Mouse (Mus musculus) heart, adult 2 months (tissue): Measurements from ENCODE around the gene Runx2. TPM values are rescaled to one million over a fixed set of nuclear protein-coding genes. Genes with fewer than 3 reads are reported as not detected.

Source experiments
- DNase-seq, 2 experiments: peaks; one replicate each; pipeline ENCODE4 v3.0.0; 2021
- H3K27ac ChIP-seq: fragments of 200-600 bp; 2 replicates; pipeline ENCODE4 v1.8.1; 2022
- H3K27me3 ChIP-seq: fragments of 200-500 bp; 2 replicates; pipeline ENCODE4 v1.6.1; 2012; ENCODE audit warnings: mild to moderate bottlenecking, low read length, inconsistent platforms, mixed read lengths; ENCODE audit not compliant: control insufficient read depth, insufficient read depth
- H3K36me3 ChIP-seq: fragments of 200-500 bp; 2 replicates; pipeline ENCODE4 v1.6.1; 2012; ENCODE audit warnings: low read length, inconsistent platforms; ENCODE audit not compliant: control insufficient read depth, insufficient read depth
- H3K4me1 ChIP-seq: fragments of 200-500 bp; 2 replicates; pipeline ENCODE4 v1.6.1; 2011; ENCODE audit warnings: low read length; ENCODE audit not compliant: control insufficient read depth, insufficient read depth
- H3K4me3 ChIP-seq: fragments of 200-600 bp; 2 replicates; pipeline ENCODE4 v1.8.1; 2022
- H3K79me2 ChIP-seq: fragments of 200-500 bp; replicated peaks from 2 replicates; pipeline ENCODE4 v1.6.1; 2012; ENCODE audit warnings: mild to moderate bottlenecking, inconsistent platforms, low read length, moderate library complexity, mixed read lengths; ENCODE audit not compliant: control insufficient read depth, insufficient read depth
- H3K9ac ChIP-seq: fragments of 200-500 bp; 2 replicates; pipeline ENCODE4 v1.6.1; 2012; ENCODE audit warnings: low read depth, mild to moderate bottlenecking, control low read depth, inconsistent platforms, low read length, mixed read lengths
- CTCF ChIP-seq: fragments of 200-600 bp; IDR thresholded peaks from 2 replicates; pipeline ENCODE4 v1.8.1; 2022; ENCODE audit warnings: antibody characterized with exemption, mild to moderate bottlenecking, moderate library complexity
- EP300 ChIP-seq: fragments of 200-500 bp; IDR thresholded peaks from 2 replicates; pipeline ENCODE4 v1.6.1; 2011; ENCODE audit warnings: low read depth, low read length, control low read depth; ENCODE audit not compliant: insufficient read depth
- POLR2A ChIP-seq: fragments of 200-500 bp; IDR thresholded peaks from 2 replicates; pipeline ENCODE4 v1.6.1; 2011; ENCODE audit warnings: mild to moderate bottlenecking, low read depth, low read length, control low read depth; ENCODE audit not compliant: insufficient read depth
- whole genome bisulfite sequencing: fragments of 180-500 bp; shearing (Covaris S2); methylation state at CpG from one replicate; pipeline ENCODE4 v1.1.7; 2018; 5-methylcytosine and 5-hydroxymethylcytosine counted together
- intact Hi-C: fragments of 180-260 bp; cut with DNase I; formaldehyde crosslinking; loops from one replicate; pipeline ENCODE4 v1.15.1; 2025
- polyA plus RNA-seq: library from polyadenylated mRNA; depleted of rRNA; stranded (reverse); fragments of >200 nt; gene quantifications from 2 replicates; pipeline ENCODE4 v1.2.3, GENCODE M21; 2012
- total RNA-seq, 2 experiments: library from RNA; stranded (reverse); gene quantifications; 2 replicates each; pipeline ENCODE4 v1.2.3; 2021

The Runx2 gene
- total and polyA plus RNA-seq, 3 experiments = 0.41 to 0.76 (median 0.57) TPM

DNA sequence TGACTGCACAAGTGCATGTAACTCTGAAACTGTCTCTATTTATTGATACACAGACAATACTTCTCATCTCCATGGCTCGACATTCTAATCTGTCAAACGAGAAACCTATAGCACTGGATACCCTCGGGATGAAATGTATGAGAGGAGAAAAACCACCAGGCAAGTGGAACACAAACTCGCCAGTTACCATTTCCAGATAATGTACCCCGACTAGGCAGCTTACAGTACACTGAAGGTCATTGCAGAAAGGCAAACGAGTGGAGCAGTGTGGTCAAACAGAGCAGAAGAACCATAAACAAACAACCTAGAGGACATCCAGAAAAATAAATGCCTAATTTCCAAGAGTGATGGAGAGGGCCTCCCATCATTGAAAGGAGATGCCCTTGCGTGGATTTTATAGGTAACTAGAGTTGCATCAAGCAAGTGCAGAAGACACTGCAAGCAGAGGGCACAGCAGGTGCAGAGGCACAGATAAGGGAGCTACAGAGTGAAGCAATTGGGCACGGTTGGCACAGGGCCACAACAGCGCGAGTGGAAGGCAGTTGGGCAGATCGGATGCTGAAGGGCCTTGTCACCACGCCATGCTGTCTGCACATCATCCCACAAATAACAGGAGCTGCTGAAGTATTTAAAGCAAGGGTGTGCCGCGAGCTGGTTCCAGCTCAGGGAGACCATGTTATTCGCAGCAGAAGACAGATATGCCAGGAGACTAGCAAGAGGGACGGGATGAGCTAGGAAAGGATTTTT lies 142.5 kb downstream of the Runx2 start:
- intact Hi-C loops = no loop called here
- Histone ChIP-seq H3K27me3 (no peaks in the 10 kb centered on the region), H3K4me1 (no peaks in the 10 kb centered on the region), H3K79me2 (no peaks in the 10 kb centered on the region), H3K4me3 (no peak overlapping the region), H3K9ac (no peak overlapping the region), H3K27ac (no peak overlapping the region), H3K36me3 (no peaks in the 10 kb centered on the region)
- WGBS = 46% methylated on average over 16 of the region's 16 CpGs
- DNase-seq = peak; percentile 42 to 55
- TF ChIP-seq CTCF = no peak
- TF ChIP-seq POLR2A = no peak
- no peak for TF ChIP-seq EP300

DNA sequence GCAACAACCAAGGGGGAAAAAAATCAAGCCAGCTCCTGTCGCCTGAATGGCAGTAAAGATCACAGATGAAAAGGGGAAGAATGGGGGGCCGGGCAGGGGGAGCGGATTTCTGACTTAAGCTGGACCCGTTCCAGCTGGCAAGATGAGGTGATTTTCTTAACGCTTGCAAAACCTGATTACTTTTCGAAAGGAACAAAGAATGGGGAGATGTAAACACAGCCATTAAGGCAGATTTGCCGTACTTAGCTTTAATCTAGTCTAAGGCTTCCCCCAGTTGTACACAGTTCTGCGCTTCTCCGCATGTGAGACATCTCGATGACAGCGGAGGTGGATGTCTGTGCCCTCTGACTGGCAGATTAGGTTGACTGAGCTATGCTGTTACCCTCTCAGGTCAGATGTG lies 144.6 kb downstream of the Runx2 start:
- H3K4me1 ChIP-seq = no peaks in the 10 kb centered on the region
- 46% methylated on average over 11 of the region's 11 CpGs for WGBS
- H3K9ac ChIP-seq = no peak overlapping the region
- TF ChIP-seq POLR2A = no peak
- TF ChIP-seq CTCF = no peak
- no peak for TF ChIP-seq EP300
- no peak overlapping the region for H3K27ac ChIP-seq
- H3K36me3 ChIP-seq = no peaks in the 10 kb centered on the region
- intact Hi-C loops = no loop called here
- no peaks in the 10 kb centered on the region for H3K27me3 ChIP-seq
- no peak for DNase-seq
- H3K79me2 ChIP-seq = no peaks in the 10 kb centered on the region
- no peak overlapping the region for H3K4me3 ChIP-seq

DNA sequence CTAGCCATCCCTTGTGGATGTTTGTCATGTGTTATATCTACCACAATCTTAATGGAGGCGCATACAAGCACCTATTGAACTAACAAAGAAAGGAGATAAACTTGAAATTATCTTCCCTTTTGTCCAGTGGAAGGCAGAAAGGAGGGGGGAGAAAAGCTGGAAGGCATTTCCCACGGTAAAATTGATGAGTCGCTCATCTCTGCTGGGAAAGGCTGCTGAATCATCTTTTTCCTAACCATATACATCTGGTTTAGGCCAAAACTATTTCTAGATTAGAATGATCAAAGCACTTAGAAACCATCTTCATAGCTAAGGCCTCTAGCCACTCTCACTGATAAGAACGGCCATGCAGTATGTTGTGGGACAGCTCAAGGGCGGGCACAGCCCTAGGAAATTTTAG lies 147.3 kb downstream of the Runx2 start:
- H3K4me3 ChIP-seq = no peak overlapping the region
- no peak for DNase-seq
- TF ChIP-seq POLR2A (no peak), CTCF (no peak), EP300 (no peak)
- H3K4me1 ChIP-seq = no peaks in the 10 kb centered on the region
- H3K9ac ChIP-seq = no peak overlapping the region
- H3K27me3 ChIP-seq = no peaks in the 10 kb centered on the region
- no peaks in the 10 kb centered on the region for H3K79me2 ChIP-seq
- intact Hi-C loops = no loop called here
- no peak overlapping the region for H3K27ac ChIP-seq
- H3K36me3 ChIP-seq = no peaks in the 10 kb centered on the region
- WGBS = 65% methylated on average over 5 of the region's 5 CpGs

DNA sequence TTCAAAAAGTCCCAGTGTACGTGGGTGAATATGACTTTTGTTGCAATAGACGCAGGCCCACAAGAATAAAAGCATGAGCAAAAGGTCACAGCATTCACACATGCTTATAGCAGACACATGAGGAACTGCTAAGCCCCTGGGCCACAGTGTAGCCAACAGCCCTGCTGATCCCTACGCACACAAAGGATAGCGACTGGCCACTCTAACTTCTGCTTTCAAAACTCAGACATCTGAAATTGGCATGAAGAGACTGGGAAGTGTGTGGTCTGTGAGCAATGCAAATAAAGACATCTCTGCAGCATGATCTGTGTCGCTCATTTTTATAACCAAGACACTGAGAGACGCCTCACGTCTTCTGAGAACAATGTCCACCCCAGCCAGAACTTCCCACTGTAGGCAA lies 150.7 kb downstream of the Runx2 start:
- Histone ChIP-seq H3K79me2 (no peaks in the 10 kb centered on the region), H3K4me3 (no peak overlapping the region), H3K36me3 (no peaks in the 10 kb centered on the region), H3K27ac (no peak overlapping the region), H3K27me3 (no peaks in the 10 kb centered on the region), H3K9ac (no peak overlapping the region), H3K4me1 (no peaks in the 10 kb centered on the region; the same call in 1 of the 2 replicates)
- no peak for TF ChIP-seq POLR2A
- TF ChIP-seq CTCF = no peak
- intact Hi-C loops = no loop called here
- WGBS = 82% methylated on average over 7 of the region's 7 CpGs
- no peak for DNase-seq

DNA sequence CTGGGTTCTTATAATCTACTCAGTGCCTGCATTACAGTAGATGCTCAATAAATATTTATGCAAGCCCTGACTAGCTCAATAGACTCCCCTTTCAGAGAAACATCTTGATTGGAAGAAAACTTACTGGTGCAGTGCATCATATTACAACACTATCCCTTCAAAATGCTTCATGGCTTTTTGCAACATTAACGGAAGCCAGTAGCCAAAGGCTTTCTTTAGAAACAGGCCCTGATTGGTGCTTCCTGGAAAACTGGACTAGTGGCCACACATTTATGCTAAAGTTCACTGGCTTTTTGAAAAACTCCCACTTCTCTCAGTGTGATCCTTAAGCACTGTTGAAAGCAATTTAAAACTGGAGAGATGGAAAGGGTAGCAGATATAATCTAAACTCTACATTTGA lies 151.4 kb downstream of the Runx2 start:
- Histone ChIP-seq H3K27me3 (no peaks in the 10 kb centered on the region), H3K4me1 (no peaks in the 10 kb centered on the region; the same call in 1 of the 2 replicates), H3K4me3 (no peak overlapping the region), H3K79me2 (no peaks in the 10 kb centered on the region), H3K27ac (no peak overlapping the region), H3K36me3 (no peaks in the 10 kb centered on the region), H3K9ac (no peak overlapping the region)
- DNase-seq = no peak
- TF ChIP-seq CTCF = no peak
- TF ChIP-seq POLR2A = no peak
- TF ChIP-seq EP300 = no peak
- intact Hi-C loops = no loop called here
- 63% methylated on average over 1 of the region's 1 CpGs for WGBS

DNA sequence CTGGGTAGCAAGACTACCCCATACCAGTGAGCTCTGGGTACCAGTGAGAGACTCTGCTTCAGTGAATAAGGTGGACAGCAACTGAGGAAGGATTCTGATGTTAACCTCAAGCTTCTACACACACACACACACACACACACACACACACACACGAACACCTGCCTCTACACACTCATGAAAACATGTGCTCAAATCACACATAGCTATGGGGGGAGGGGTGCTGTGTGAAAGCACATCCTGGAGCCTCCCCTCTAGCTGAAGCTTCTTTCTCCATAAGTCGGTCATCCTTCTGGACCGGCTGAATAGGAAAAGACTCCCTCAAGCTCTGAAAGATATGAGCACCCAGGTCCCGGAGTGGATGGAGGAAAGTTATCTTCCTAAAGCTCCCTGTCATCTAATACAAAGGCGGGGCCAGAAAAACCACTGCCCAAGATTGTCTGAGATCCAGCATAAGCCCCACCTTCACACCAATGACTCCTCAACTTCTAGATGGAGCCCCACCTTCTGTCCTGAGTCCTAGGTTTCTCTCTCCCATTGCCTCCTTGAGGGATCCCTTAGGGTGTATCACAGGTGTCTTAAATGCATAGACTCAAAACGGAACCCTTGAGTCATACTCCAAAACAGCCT lies 152.4 kb downstream of the Runx2 start:
- Histone ChIP-seq H3K4me3 (no peak overlapping the region), H3K79me2 (no peaks in the 10 kb centered on the region), H3K4me1 (no peaks in the 10 kb centered on the region; the same call in 1 of the 2 replicates), H3K27ac (no peak overlapping the region), H3K27me3 (no peaks in the 10 kb centered on the region), H3K36me3 (no peaks in the 10 kb centered on the region), H3K9ac (no peak overlapping the region)
- no peak for DNase-seq
- intact Hi-C loops = no loop called here
- WGBS = 80% methylated on average over 6 of the region's 6 CpGs
- TF ChIP-seq CTCF = no peak
- TF ChIP-seq EP300 = no peak
- no peak for TF ChIP-seq POLR2A
